Mouse (Mus musculus): ENCODE measurements around the gene A430033K04Rik. TPM values are rescaled to one million over a fixed set of nuclear protein-coding genes. Genes with fewer than 3 reads are reported as not detected.

A430033K04Rik gene
- total and polyA plus RNA-seq, 2 experiments from 2014 or later, result 0.61 to 5.6 TPM

GRCm38 (mm10) chr5:138657407-138657806 lies 34.7 kb downstream of the A430033K04Rik start:
- 86% methylated on average over 3 of the region's 3 CpGs for WGBS
- Histone ChIP-seq H3K4me3 (ENCODE audit: low read depth, low read length) (no peak overlapping the region), H3K9ac (replicated peaks; ENCODE audit: low read depth, low read length) (no peak overlapping the region), H3K27ac (ENCODE audit: low read depth) (no peak overlapping the region), H3K9me3 (replicated peaks; ENCODE audit: control insufficient read depth, low read length) (no peaks in the 10 kb centered on the region), H3K4me1 (ENCODE audit: control insufficient read depth, insufficient read depth) (no peaks in the 10 kb centered on the region), H3K36me3 (replicated peaks; ENCODE audit: control insufficient read depth, insufficient read depth, low read length) (no peaks in the 10 kb centered on the region), H3K4me2 (ENCODE audit: low read depth, low read length) (no peak overlapping the region), H3K27me3 (ENCODE audit: control insufficient read depth, insufficient read depth, low read length) (no peaks in the 10 kb centered on the region)
- ATAC-seq (ENCODE audit: insufficient read depth, low read depth), result no peak
- no peak for TF ChIP-seq EP300 (IDR thresholded peaks at IDR 0.05; ENCODE audit: low read depth)
- no peak for DNase-seq (ENCODE audit: low spot score)

GRCm38 (mm10) chr5:138657854-138658253 lies 35.2 kb downstream of the A430033K04Rik start:
- ATAC-seq (ENCODE audit: insufficient read depth, low read depth) (peak; percentile 41; the same call in 1 of the 2 replicates), DNase-seq (ENCODE audit: low spot score) (peak; percentile 12)
- H3K9ac ChIP-seq (replicated peaks; ENCODE audit: low read depth, low read length), result no peak overlapping the region
- no peaks in the 10 kb centered on the region for H3K36me3 ChIP-seq (replicated peaks; ENCODE audit: control insufficient read depth, insufficient read depth, low read length)
- no peak overlapping the region for H3K4me2 ChIP-seq (ENCODE audit: low read depth, low read length)
- no peak overlapping the region for H3K27ac ChIP-seq (ENCODE audit: low read depth)
- no peaks in the 10 kb centered on the region for H3K27me3 ChIP-seq (ENCODE audit: control insufficient read depth, insufficient read depth, low read length)
- no peaks in the 10 kb centered on the region for H3K9me3 ChIP-seq (replicated peaks; ENCODE audit: control insufficient read depth, low read length)
- no peaks in the 10 kb centered on the region for H3K4me1 ChIP-seq (ENCODE audit: control insufficient read depth, insufficient read depth)
- 40% methylated on average over 6 of the region's 6 CpGs for WGBS
- H3K4me3 ChIP-seq (ENCODE audit: low read depth, low read length), result no peak overlapping the region
- TF ChIP-seq CTCF (IDR thresholded peaks at IDR 0.05; ENCODE audit: low read depth) (peak; percentile 55), EP300 (IDR thresholded peaks at IDR 0.05; ENCODE audit: low read depth) (no peak)

GRCm38 (mm10) chr5:138658922-138659321 lies 36.3 kb downstream of the A430033K04Rik start:
- 11% methylated on average over 5 of the region's 5 CpGs for WGBS
- no peak overlapping the region for H3K4me2 ChIP-seq (ENCODE audit: low read depth, low read length)
- H3K27me3 ChIP-seq (ENCODE audit: control insufficient read depth, insufficient read depth, low read length), result no peaks in the 10 kb centered on the region
- ATAC-seq (ENCODE audit: insufficient read depth, low read depth) (no peak), DNase-seq (ENCODE audit: low spot score) (peak; percentile 62)
- H3K9ac ChIP-seq (replicated peaks; ENCODE audit: low read depth, low read length), result no peak overlapping the region
- H3K9me3 ChIP-seq (replicated peaks; ENCODE audit: control insufficient read depth, low read length), result no peaks in the 10 kb centered on the region
- no peak overlapping the region for H3K27ac ChIP-seq (ENCODE audit: low read depth)
- no peaks in the 10 kb centered on the region for H3K36me3 ChIP-seq (replicated peaks; ENCODE audit: control insufficient read depth, insufficient read depth, low read length)
- peak; percentile 79 for TF ChIP-seq CTCF (IDR thresholded peaks at IDR 0.05; ENCODE audit: low read depth)
- no peak for TF ChIP-seq EP300 (IDR thresholded peaks at IDR 0.05; ENCODE audit: low read depth)
- no peak overlapping the region for H3K4me3 ChIP-seq (ENCODE audit: low read depth, low read length)
- no peaks in the 10 kb centered on the region for H3K4me1 ChIP-seq (ENCODE audit: control insufficient read depth, insufficient read depth)

GRCm38 (mm10) chr5:138683023-138683766 lies 60.5 kb downstream of the A430033K04Rik start:
- Histone ChIP-seq H3K27me3 (ENCODE audit: control insufficient read depth, insufficient read depth, low read length) (no peaks in the 10 kb centered on the region), H3K9ac (replicated peaks; ENCODE audit: low read depth, low read length) (no peak overlapping the region), H3K27ac (ENCODE audit: low read depth) (no peak overlapping the region), H3K36me3 (replicated peaks; ENCODE audit: control insufficient read depth, insufficient read depth, low read length) (no peaks in the 10 kb centered on the region), H3K4me3 (ENCODE audit: low read depth, low read length) (no peak overlapping the region), H3K4me2 (ENCODE audit: low read depth, low read length) (no peak overlapping the region), H3K4me1 (ENCODE audit: control insufficient read depth, insufficient read depth) (no peaks in the 10 kb centered on the region), H3K9me3 (replicated peaks; ENCODE audit: control insufficient read depth, low read length) (no peaks in the 10 kb centered on the region)
- WGBS, result 25% methylated on average over 8 of the region's 8 CpGs
- ATAC-seq (ENCODE audit: insufficient read depth, low read depth) (no peak), DNase-seq (ENCODE audit: low spot score) (peak; percentile 20)
- TF ChIP-seq EP300 (IDR thresholded peaks at IDR 0.05; ENCODE audit: low read depth), result no peak
- no peak for TF ChIP-seq CTCF (IDR thresholded peaks at IDR 0.05; ENCODE audit: low read depth)

- 98% methylated on average over 7 of the region's 7 CpGs for WGBS
Observed at GRCm38 (mm10) chr5:138683821-138684220, 61.2 kb downstream of the A430033K04Rik start.

GRCm38 (mm10) chr5:138687453-138687852 lies 64.8 kb downstream of the A430033K04Rik start:
- H3K4me3 ChIP-seq (ENCODE audit: low read depth, low read length), result no peak overlapping the region
- WGBS, result 69% methylated on average over 5 of the region's 5 CpGs
- ATAC-seq (ENCODE audit: insufficient read depth, low read depth) (no peak), DNase-seq (ENCODE audit: low spot score) (no peak)
- no peaks in the 10 kb centered on the region; the same call in 1 of the 2 replicates for H3K4me1 ChIP-seq (ENCODE audit: control insufficient read depth, insufficient read depth)
- H3K9ac ChIP-seq (replicated peaks; ENCODE audit: low read depth, low read length), result no peak overlapping the region
- H3K36me3 ChIP-seq (replicated peaks; ENCODE audit: control insufficient read depth, insufficient read depth, low read length), result no peaks in the 10 kb centered on the region
- no peak overlapping the region for H3K27ac ChIP-seq (ENCODE audit: low read depth)
- no peak overlapping the region for H3K4me2 ChIP-seq (ENCODE audit: low read depth, low read length)
- no peaks in the 10 kb centered on the region for H3K9me3 ChIP-seq (replicated peaks; ENCODE audit: control insufficient read depth, low read length)
- H3K27me3 ChIP-seq (ENCODE audit: control insufficient read depth, insufficient read depth, low read length), result no peaks in the 10 kb centered on the region
- no peak for TF ChIP-seq CTCF (IDR thresholded peaks at IDR 0.05; ENCODE audit: low read depth)
- TF ChIP-seq EP300 (IDR thresholded peaks at IDR 0.05; ENCODE audit: low read depth), result no peak

More at GRCm38 (mm10) chr5:138683821-138684220, 61.2 kb downstream of the A430033K04Rik start:
- TF ChIP-seq CTCF (IDR thresholded peaks at IDR 0.05; ENCODE audit: low read depth) (no peak), EP300 (IDR thresholded peaks at IDR 0.05; ENCODE audit: low read depth) (no peak)
- no peak overlapping the region for H3K4me2 ChIP-seq (ENCODE audit: low read depth, low read length)
- no peaks in the 10 kb centered on the region for H3K9me3 ChIP-seq (replicated peaks; ENCODE audit: control insufficient read depth, low read length)
- H3K27me3 ChIP-seq (ENCODE audit: control insufficient read depth, insufficient read depth, low read length), result no peaks in the 10 kb centered on the region
- DNase-seq (ENCODE audit: low spot score) (no peak), ATAC-seq (ENCODE audit: insufficient read depth, low read depth) (no peak)
- no peak overlapping the region for H3K27ac ChIP-seq (ENCODE audit: low read depth)
- H3K4me1 ChIP-seq (ENCODE audit: control insufficient read depth, insufficient read depth), result no peaks in the 10 kb centered on the region
- H3K36me3 ChIP-seq (replicated peaks; ENCODE audit: control insufficient read depth, insufficient read depth, low read length), result no peaks in the 10 kb centered on the region
- no peak overlapping the region for H3K4me3 ChIP-seq (ENCODE audit: low read depth, low read length)
- no peak overlapping the region for H3K9ac ChIP-seq (replicated peaks; ENCODE audit: low read depth, low read length)

Measured in heart, postnatal 0 days (tissue).